In genomic region chr11:52350924-52351323, GRCm38 (mm10) we compare ENCODE assay signal across 9 mouse cellular contexts. TPM values are rescaled to one million over a fixed set of nuclear protein-coding genes. Genes with fewer than 3 reads are reported as not detected.
DNase-seq lines count a peak whose midpoint lies in the region; ATAC-seq and TF ChIP-seq lines count a peak whose summit lies in the region.
"Had no signal": no experiment of that assay in that cellular context is flagged by ENCODE, and none has a peak within 500 bp of the region (broad histone marks: within the 10 kb centered on the region; RNA-seq: fewer than 3 reads in every experiment).

No protein-coding gene starts in this region.

- no peaks in the 10 kb centered on the region for H3K27me3 ChIP-seq in midbrain, embryonic 11.5 days (ENCODE audit: control insufficient read depth, insufficient read depth, low read length)
- H3K27me3 ChIP-seq in midbrain, embryonic 13.5 days = no peaks in the 10 kb centered on the region
- no peaks in the 10 kb centered on the region for H3K27me3 ChIP-seq in kidney, adult 2 months (replicated peaks; ENCODE audit: control insufficient read depth, insufficient read depth, low read length)
- H3K27me3 ChIP-seq: neural tube, embryonic 13.5 days had no signal

- TF ChIP-seq POLR2A in kidney, adult 2 months (IDR thresholded peaks at IDR 0.05; ENCODE audit: low read depth, low read length) = no peak

- TF ChIP-seq CTCF in kidney, adult 2 months (conservative IDR thresholded peaks at IDR 0.05; ENCODE audit: insufficient read depth, insufficient read length, low read depth, low read length) = peak; percentile 41

- H3K9ac ChIP-seq in midbrain, embryonic 11.5 days (ENCODE audit: low read length) = no peak overlapping the region
- H3K9ac ChIP-seq in midbrain, embryonic 13.5 days (replicated peaks) = no peak overlapping the region
- H3K9ac ChIP-seq: neural tube, embryonic 13.5 days had no signal

- H3K4me2 ChIP-seq in midbrain, embryonic 11.5 days = no peak overlapping the region
- H3K4me2 ChIP-seq in midbrain, embryonic 13.5 days (replicated peaks) = no peak overlapping the region
- H3K4me2 ChIP-seq: neural tube, embryonic 13.5 days had no signal

- no peaks in the 10 kb centered on the region; the same call in 1 of the 2 replicates for H3K9me3 ChIP-seq in midbrain, embryonic 11.5 days (ENCODE audit: control insufficient read depth, low read length)
- H3K9me3 ChIP-seq in midbrain, embryonic 13.5 days = 0 out of 2 replicates have a peak, but pooled peaks cover 3% of the 10 kb centered on the region
- H3K9me3 ChIP-seq: neural tube, embryonic 13.5 days had no signal

- peaks cover 3% of the 10 kb centered on the region for H3K4me1 ChIP-seq in midbrain, embryonic 11.5 days (ENCODE audit: control insufficient read depth, insufficient read depth, low read length)
- H3K4me1 ChIP-seq in midbrain, embryonic 13.5 days (replicated peaks) = peaks cover 3% of the 10 kb centered on the region; the same call in 1 of the 2 replicates
- H3K4me1 ChIP-seq in kidney, adult 2 months (ENCODE audit: control insufficient read depth, insufficient read depth, low read length) = peaks cover 15% of the 10 kb centered on the region; the same call in 1 of the 2 replicates

- H3K4me3 ChIP-seq in midbrain, embryonic 11.5 days (ENCODE audit: low read depth, low read length) = no peak overlapping the region
- no peak overlapping the region for H3K4me3 ChIP-seq in midbrain, embryonic 13.5 days (replicated peaks)
- no peak overlapping the region for H3K4me3 ChIP-seq in kidney, adult 2 months (ENCODE audit: insufficient read depth, low read depth, low read length)
- H3K4me3 ChIP-seq: neural tube, embryonic 13.5 days had no signal

- 0% methylated on average over 9 of the region's 9 CpGs for WGBS in midbrain, embryonic 11.5 days
- WGBS in midbrain, embryonic 13.5 days = 2% methylated on average over 9 of the region's 9 CpGs
- 4% methylated on average over 9 of the region's 9 CpGs for WGBS in kidney, adult 2 months

- H3K36me3 ChIP-seq in midbrain, embryonic 11.5 days (ENCODE audit: control insufficient read depth, insufficient read depth, low read length) = no peaks in the 10 kb centered on the region
- no peaks in the 10 kb centered on the region for H3K36me3 ChIP-seq in midbrain, embryonic 13.5 days
- no peaks in the 10 kb centered on the region for H3K36me3 ChIP-seq in kidney, adult 2 months (ENCODE audit: control insufficient read depth, insufficient read depth, low read length)
- H3K36me3 ChIP-seq: neural tube, embryonic 13.5 days had no signal

- H3K27ac ChIP-seq in midbrain, embryonic 11.5 days (ENCODE audit: low read depth, low read length) = no peak overlapping the region
- H3K27ac ChIP-seq in midbrain, embryonic 13.5 days = no peak overlapping the region
- peak overlapping the region; percentile 40; the same call in 1 of the 2 replicates for H3K27ac ChIP-seq in kidney, adult 2 months (ENCODE audit: insufficient read depth, low read depth, low read length)
- H3K27ac ChIP-seq: neural tube, embryonic 13.5 days had no signal

- peak; percentile 48; the same call in 1 of the 2 replicates for ATAC-seq in midbrain, embryonic 11.5 days (ENCODE audit: low FRiP score)
- no peak for ATAC-seq in midbrain, embryonic 13.5 days

- DNase-seq in midbrain, embryonic 11.5 days (ENCODE audit: low spot score, missing footprints) = no peak
- DNase-seq in embryo, embryonic 9.5 days (ENCODE audit: extremely low spot score) = peak; percentile 61
- peak; percentile 87 for DNase-seq in kidney, adult 2 months
- DNase-seq in lung, postnatal 10 days = peak; percentile 71
- DNase-seq in thymus, postnatal 4 days = peak; percentile 76
- DNase-seq in layer of hippocampus, postnatal 36 days = no peak
- DNase-seq in frontal cortex, adult 2 months (ENCODE audit: extremely low spot score in 1 of 2, low spot score in 1 of 2) = no peak

RNA-seq across cellular contexts. Expression of gene Vdac1, which starts 9.7 kb away (rescaled TPM):
- polyA plus RNA-seq in midbrain, embryonic 11.5 days (2014; fragmentation: Nextera tagmentation; extraction: Ambion mirVana) = 209 and 210 TPM in 2 replicates
- 268 and 278 TPM in 2 replicates for polyA plus RNA-seq in midbrain, embryonic 13.5 days (2015; fragmentation: Nextera tagmentation; extraction: Ambion mirVana)
- 259 and 341 TPM in 2 replicates for polyA plus RNA-seq in kidney, adult 2 months (2012; rRNA removed)
- 100 to 1,000 TPM; 514 to 555 TPM for total RNA-seq in layer of hippocampus, postnatal 36 days (2021)
- polyA plus RNA-seq in frontal cortex, adult 2 months (2012; rRNA removed) = 421 and 422 TPM in 2 replicates

RNA-seq across cellular contexts. Expression of gene 9530068E07Rik, which starts 45.3 kb away (rescaled TPM):
- polyA plus RNA-seq in midbrain, embryonic 11.5 days (2014; fragmentation: Nextera tagmentation; extraction: Ambion mirVana) = 178 and 193 TPM in 2 replicates
- polyA plus RNA-seq in midbrain, embryonic 13.5 days (2015; fragmentation: Nextera tagmentation; extraction: Ambion mirVana) = 127 and 131 TPM in 2 replicates
- 219 and 245 TPM in 2 replicates for polyA plus RNA-seq in kidney, adult 2 months (2012; rRNA removed)
- 10 to 100 TPM; 66.6 to 69.5 TPM for total RNA-seq in layer of hippocampus, postnatal 36 days (2021)
- 82.2 and 82.4 TPM in 2 replicates for polyA plus RNA-seq in frontal cortex, adult 2 months (2012; rRNA removed)

Comparison
In these comparisons a context has a peak if more than half of its experiments do, and no peak if none do; other contexts are left out.
1. DNase-seq: peak in embryo, embryonic 9.5 days (single experiment), kidney, adult 2 months (single experiment), lung, postnatal 10 days (single experiment) and thymus, postnatal 4 days (single experiment); none in midbrain, embryonic 11.5 days (single experiment), layer of hippocampus, postnatal 36 days (0 of 2) and frontal cortex, adult 2 months (0 of 2).